Mouse (Mus musculus) frontal cortex, postnatal 10 days (tissue): ENCODE measurements around the gene Lpcat1.
A peak's percentile ranks its signal among the peaks of the same experiment; 100 is the strongest.

Source experiments
- DNase-seq, 2 experiments: peaks; one replicate each; pipeline ENCODE4 v3.0.0; 2022; ENCODE audit warnings: low spot score in 2 of 2, mixed read lengths in 1 of 2

Lpcat1 gene

DNA sequence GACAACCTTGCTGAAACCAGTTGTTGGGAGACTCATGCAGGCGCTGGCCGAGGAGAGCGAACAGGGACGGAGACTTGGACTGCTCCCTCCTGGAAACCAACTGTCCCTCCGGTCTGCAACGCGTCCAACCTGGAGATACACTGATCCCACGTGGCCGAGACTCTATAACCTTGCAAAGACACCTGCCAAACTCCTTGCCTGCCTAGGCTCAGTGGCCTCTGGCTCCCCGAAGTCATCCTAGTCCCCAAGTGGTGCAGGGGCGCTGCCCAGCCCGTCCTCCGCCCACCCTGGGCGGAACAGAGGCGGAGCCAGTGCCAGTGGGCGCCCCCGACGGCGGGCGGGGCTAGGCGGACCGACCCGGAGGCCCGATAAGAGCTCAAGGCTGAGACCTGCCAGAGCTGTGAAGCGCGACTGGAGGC lies 69.4 kb downstream of the Lpcat1 start, which contains the start of gene Slc6a3:
Gene Slc6a3 (plus strand): TSS at position 345 of the 419 bp plus-strand sequence.
- peak in 1 of 2 experiments; percentile 14 for DNase-seq

DNA sequence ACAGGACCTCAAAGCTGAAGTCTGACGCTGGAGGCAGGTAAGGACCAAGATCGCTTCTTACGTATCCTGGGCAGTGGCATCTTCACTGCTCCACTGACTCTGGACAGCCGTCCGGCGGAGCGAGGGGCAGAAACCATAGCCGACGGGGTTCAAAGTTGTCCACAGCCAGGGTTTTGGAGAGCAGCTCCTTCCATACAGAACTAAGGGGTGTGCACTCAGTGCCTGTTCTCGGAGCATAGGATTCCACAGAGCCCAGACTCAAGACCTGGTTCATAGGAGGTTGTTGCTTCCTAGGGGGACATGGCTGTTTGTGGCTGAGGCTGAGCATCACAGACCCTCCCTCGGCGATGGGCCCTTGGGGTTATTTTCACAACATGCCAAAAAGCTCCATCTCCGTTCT lies 69.8 kb downstream of the Lpcat1 start:
- no peak for DNase-seq

DNA sequence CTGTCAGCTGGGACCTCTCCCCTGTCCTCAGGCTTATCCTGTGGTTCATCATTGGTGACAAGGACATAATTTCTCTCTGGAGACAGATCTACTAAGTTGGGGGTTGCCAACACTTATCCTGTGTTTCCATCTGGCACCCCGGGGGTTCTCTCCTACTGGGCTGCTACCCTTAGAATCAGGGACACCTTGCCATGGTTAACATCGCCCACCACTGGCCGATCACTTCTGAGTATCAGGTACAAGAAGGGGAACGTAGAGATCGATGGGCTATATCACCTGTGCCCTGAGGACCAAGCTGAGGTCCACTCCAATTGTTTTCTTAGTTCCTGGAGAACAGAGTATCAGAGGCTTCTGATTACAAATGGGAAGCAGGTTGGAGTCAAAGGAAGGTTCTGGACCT lies 97.2 kb downstream of the Lpcat1 start:
- DNase-seq: no peak
